ENCODE assay signal across 9 mouse cellular contexts in genomic region chr17:56264020-56264419, GRCm38 (mm10). TPM values are rescaled to one million over a fixed set of nuclear protein-coding genes. Genes with fewer than 3 reads are reported as not detected.
DNase-seq lines count a peak whose midpoint lies in the region; ATAC-seq lines count a peak whose summit lies in the region.
"Had no signal": no experiment of that assay in that cellular context is flagged by ENCODE, and none has a peak within 500 bp of the region (broad histone marks: within the 10 kb centered on the region; RNA-seq: fewer than 3 reads in every experiment).

No protein-coding gene starts in this region.

- no peak overlapping the region for H3K27ac ChIP-seq in hindbrain, embryonic 15.5 days (replicated peaks)

- H3K4me3 ChIP-seq in hindbrain, embryonic 15.5 days = no peak overlapping the region

- H3K4me1 ChIP-seq in hindbrain, embryonic 15.5 days (replicated peaks) = peaks cover 47% of the 10 kb centered on the region

- H3K36me3 ChIP-seq in hindbrain, embryonic 15.5 days = peaks cover 32% of the 10 kb centered on the region

- no peak overlapping the region for H3K9ac ChIP-seq in hindbrain, embryonic 15.5 days

- peak; percentile 41; the same call in 1 of the 2 replicates for ATAC-seq in frontal cortex, adult (ENCODE audit: low TSS enrichment)
- peak; percentile 59; the same call in 1 of the 2 replicates for ATAC-seq in hindbrain, embryonic 15.5 days (ENCODE audit: low FRiP score, low read depth)

- WGBS in hindbrain, embryonic 15.5 days = 20% methylated on average over 8 of the region's 8 CpGs

- H3K9me3 ChIP-seq in hindbrain, embryonic 15.5 days = no peaks in the 10 kb centered on the region

- H3K4me2 ChIP-seq in hindbrain, embryonic 15.5 days = no peak overlapping the region

- no peaks in the 10 kb centered on the region for H3K27me3 ChIP-seq in hindbrain, embryonic 15.5 days

- DNase-seq in MEL-GATA-1-ER (ENCODE audit: extremely low read depth, low read depth) = peak; percentile 71
- DNase-seq in cerebellum, adult 18-20 months = peak; percentile 82 to 86
- peak; percentile 47 to 78 for DNase-seq in layer of hippocampus, postnatal 25 days (ENCODE audit: extremely low spot score in 1 of 2, low spot score in 1 of 2)
- peak; percentile 87 for DNase-seq in lung, postnatal 14 days
- peak; percentile 50 for DNase-seq in retina, postnatal 7 days (ENCODE audit: low read depth, low spot score)
- peak; percentile 88 for DNase-seq in thymus, postnatal 4 days

RNA-seq across cellular contexts. Expression of gene Fem1a, which starts 7.4 kb away (rescaled TPM):
- 18.2 and 18.8 TPM in 2 replicates for polyA plus RNA-seq in hindbrain, embryonic 15.5 days (2015; fragmentation: Nextera tagmentation; extraction: Ambion mirVana)
- total RNA-seq in layer of hippocampus, postnatal 25 days (2021) = 10 to 100 TPM; 36.1 to 37.0 TPM

RNA-seq across cellular contexts. Expression of gene Ticam1, which starts 12.6 kb away (rescaled TPM):
- polyA plus RNA-seq in hindbrain, embryonic 15.5 days (2015; fragmentation: Nextera tagmentation; extraction: Ambion mirVana) = 1.3 and 1.8 TPM in 2 replicates
- 1 to 10 TPM; 5.5 to 6.0 TPM for total RNA-seq in layer of hippocampus, postnatal 25 days (2021)

RNA-seq across cellular contexts. Expression of gene Plin3, which starts 28.7 kb away (rescaled TPM):
- 16.6 and 17.5 TPM in 2 replicates for polyA plus RNA-seq in hindbrain, embryonic 15.5 days (2015; fragmentation: Nextera tagmentation; extraction: Ambion mirVana)
- 10 to 100 TPM; 14.6 to 16.7 TPM for total RNA-seq in layer of hippocampus, postnatal 25 days (2021)

RNA-seq across cellular contexts. Expression of gene Arrdc5, which starts 36.1 kb away (rescaled TPM):
- not detected in 2 replicates for polyA plus RNA-seq in hindbrain, embryonic 15.5 days (2015; fragmentation: Nextera tagmentation; extraction: Ambion mirVana)
- not detected for total RNA-seq in layer of hippocampus, postnatal 25 days (2021)
- total RNA-seq: left cerebral cortex, adult 8-10 months had no signal

RNA-seq across cellular contexts. Expression of gene Uhrf1, which starts 39.1 kb away (rescaled TPM):
- 29.7 and 31.9 TPM in 2 replicates for polyA plus RNA-seq in hindbrain, embryonic 15.5 days (2015; fragmentation: Nextera tagmentation; extraction: Ambion mirVana)
- 1 to 10 TPM; 1.7 to 2.0 TPM for total RNA-seq in layer of hippocampus, postnatal 25 days (2021)
